Mouse (Mus musculus) bone marrow macrophage, adult 2 months (primary cell): ENCODE data around the gene Spaca3.

Source experiments
- CTCF ChIP-seq: IDR thresholded peaks from 2 replicates; pipeline ENCODE4 v1.5.1; 2012; ENCODE audit warnings: low read depth, mild to moderate bottlenecking, low read length, moderate library complexity
- POLR2A ChIP-seq: IDR thresholded peaks from 2 replicates; pipeline ENCODE4 v1.6.1; 2012; ENCODE audit warnings: mild to moderate bottlenecking, low read depth, low read length, borderline replicate concordance

DNA sequence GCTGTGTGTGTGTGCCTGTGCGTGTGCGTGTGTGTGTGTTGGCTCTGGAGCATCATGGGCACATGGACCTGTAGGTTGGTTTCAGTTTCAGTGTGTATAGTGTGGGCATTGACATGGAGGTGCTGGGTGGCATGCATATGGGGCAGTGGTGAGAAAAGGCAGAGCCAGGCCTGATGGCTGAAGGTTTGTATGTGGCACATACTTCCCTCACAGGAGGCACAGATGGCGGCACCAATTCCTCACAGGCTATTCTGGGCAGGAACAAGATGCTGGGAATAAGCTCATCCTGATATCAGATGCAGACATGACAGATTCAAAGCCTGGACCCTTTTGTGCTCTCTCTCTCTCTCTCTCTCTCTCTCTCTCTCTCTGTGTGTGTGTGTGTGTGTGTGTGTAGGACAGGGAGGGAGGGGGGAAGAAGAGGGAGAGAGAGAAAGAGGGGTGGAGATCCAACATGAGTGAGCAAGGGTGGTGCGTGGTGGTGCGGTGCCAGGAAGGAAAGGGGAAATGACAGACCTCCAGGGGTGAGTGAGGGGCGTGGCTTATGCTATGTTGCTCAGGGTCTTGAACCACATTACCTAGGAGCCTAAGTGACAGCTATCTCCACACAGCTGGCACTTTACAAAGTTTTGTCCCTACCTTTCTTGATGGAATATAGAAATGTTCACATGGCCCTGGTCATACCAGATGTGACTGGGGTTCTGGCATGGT, 26.5 kb downstream of the Spaca3 start:
- TF ChIP-seq CTCF (no peak), POLR2A (no peak)
